Mouse (Mus musculus) ES-E14 (cell line): ENCODE data around the gene Pck2. TPM values are rescaled to one million over a fixed set of nuclear protein-coding genes. Genes with fewer than 3 reads are reported as not detected.

Experiments used
- DNase-seq: peaks from one replicate; pipeline ENCODE4 v3.0.0-alpha.2; 2013; ENCODE audit warnings: low read depth, low spot score
- H3K27ac ChIP-seq: 2 replicates; pipeline ENCODE4 v1.5.1; 2012; ENCODE audit warnings: low read depth, mild to moderate bottlenecking, low read length, moderate library complexity, mixed read lengths; ENCODE audit not compliant: poor library complexity, insufficient read depth, severe bottlenecking
- H3K36me3 ChIP-seq: 2 replicates; pipeline ENCODE4 v1.6.1; 2012; ENCODE audit warnings: mild to moderate bottlenecking, low read length, moderate library complexity, mixed read lengths; ENCODE audit not compliant: control insufficient read depth, poor library complexity, insufficient read depth, severe bottlenecking
- H3K4me1 ChIP-seq, 2 experiments: fragments of 150-350 bp in 1 of 2; sonication (generic) in 1 of 2; 2 replicates each; pipeline ENCODE4 v1.6.1; 2012; ENCODE audit warnings: low read length in 2 of 2, mild to moderate bottlenecking in 1 of 2, mixed read lengths in 1 of 2; ENCODE audit not compliant: control insufficient read depth in 2 of 2, insufficient read depth in 2 of 2, poor library complexity in 1 of 2
- H3K4me3 ChIP-seq, 2 experiments: fragments of 150-350 bp in 1 of 2; sonication (generic) in 1 of 2; 2 replicates each; pipeline ENCODE4 v1.5.1; 2012; ENCODE audit warnings: low read length in 2 of 2, low read depth in 1 of 2, mild to moderate bottlenecking in 1 of 2, mixed read lengths in 1 of 2; ENCODE audit not compliant: insufficient read depth in 1 of 2, poor library complexity in 1 of 2, severe bottlenecking in 1 of 2
- H3K9ac ChIP-seq: 2 replicates; pipeline ENCODE4 v1.6.1; 2012; ENCODE audit warnings: low read depth, mild to moderate bottlenecking, low read length, mixed read lengths; ENCODE audit not compliant: poor library complexity, insufficient read depth, severe bottlenecking
- H3K9me3 ChIP-seq: fragments of 150-350 bp; sonication (generic); 2 replicates; pipeline ENCODE4 v1.6.1; 2012; ENCODE audit warnings: low read depth, mild to moderate bottlenecking, low read length; ENCODE audit not compliant: control insufficient read depth, insufficient read depth
- CHD2 ChIP-seq: IDR thresholded peaks from 2 replicates; pipeline ENCODE4 v1.6.1; 2014; ENCODE audit warnings: mild to moderate bottlenecking, low read depth, low read length, inconsistent platforms
- HCFC1 ChIP-seq: IDR thresholded peaks from 2 replicates; pipeline ENCODE4 v1.6.1; 2012; ENCODE audit warnings: low read length, inconsistent platforms, borderline replicate concordance; ENCODE audit not compliant: insufficient read depth
- MAFK ChIP-seq: IDR thresholded peaks from 2 replicates; pipeline ENCODE4 v1.6.1; 2014; ENCODE audit warnings: mild to moderate bottlenecking, low read depth, low read length, inconsistent platforms; ENCODE audit not compliant: insufficient read depth
- ZC3H11A ChIP-seq: IDR thresholded peaks from 2 replicates; pipeline ENCODE4 v1.6.1; 2012; ENCODE audit warnings: low read depth, mild to moderate bottlenecking, inconsistent platforms, low read length, borderline replicate concordance
- ZNF384 ChIP-seq: IDR thresholded peaks from 2 replicates; pipeline ENCODE4 v1.6.1; 2012; ENCODE audit warnings: low read depth, low read length, inconsistent platforms
- in situ Hi-C, 2 experiments: fragments of 600-800 bp; cut with MboI; formaldehyde crosslinking; loops; one replicate each; pipeline ENCODE4 v1.15.1; 2025; ENCODE audit warnings: low sequenced_read_pairs in 2 of 2, inconsistent platforms in 1 of 2; ENCODE audit not compliant: unreplicated experiment in 2 of 2
- total RNA-seq: library from RNA; depleted of rRNA; stranded (reverse); fragments of 300-350 nt; gene quantifications from 2 replicates; pipeline ENCODE4 v1.2.3, GENCODE M21; 2012

The Pck2 gene
- total RNA-seq, 1 experiment = 28.5 TPM

- peaks cover 0 to 18% of the 10 kb centered on the region in 2 experiments; a peak in 1 of 4 replicates for H3K4me1 ChIP-seq
- TF ChIP-seq MAFK = no peak
- no peak for TF ChIP-seq ZC3H11A
- TF ChIP-seq HCFC1 = no peak
- no peak for TF ChIP-seq CHD2
- TF ChIP-seq ZNF384 = no peak
- no peak overlapping the region for H3K4me3 ChIP-seq
- H3K9ac ChIP-seq = no peak overlapping the region
- no peaks in the 10 kb centered on the region for H3K9me3 ChIP-seq
- no peak for DNase-seq
- in situ Hi-C loops = no loop called here
- H3K36me3 ChIP-seq = no peaks in the 10 kb centered on the region
- H3K27ac ChIP-seq = no peak overlapping the region
Observed at GRCm38 (mm10) chr14:55495509-55496240, 44.4 kb upstream of the Pck2 start.

- Histone ChIP-seq H3K9me3 (no peaks in the 10 kb centered on the region), H3K4me3 (no peak overlapping the region), H3K36me3 (no peaks in the 10 kb centered on the region), H3K4me1 (peaks cover 0 to 15% of the 10 kb centered on the region in 2 experiments; a peak in 1 of 4 replicates), H3K27ac (no peak overlapping the region), H3K9ac (no peak overlapping the region)
- DNase-seq = no peak
- TF ChIP-seq MAFK (no peak), ZNF384 (no peak), CHD2 (no peak), ZC3H11A (no peak), HCFC1 (no peak)
- in situ Hi-C loops = no loop called here
Observed at GRCm38 (mm10) chr14:55496761-55497448, 43.2 kb upstream of the Pck2 start.

GRCm38 (mm10) chr14:55497449-55497821 lies 42.6 kb upstream of the Pck2 start:
- Histone ChIP-seq H3K36me3 (no peaks in the 10 kb centered on the region), H3K27ac (no peak overlapping the region), H3K4me1 (peaks cover 0 to 11% of the 10 kb centered on the region in 2 experiments; a peak in 1 of 4 replicates), H3K9me3 (no peaks in the 10 kb centered on the region), H3K9ac (no peak overlapping the region), H3K4me3 (no peak overlapping the region)
- in situ Hi-C loops = no loop called here
- DNase-seq = peak; percentile 90
- no peak for TF ChIP-seq CHD2
- no peak for TF ChIP-seq HCFC1
- TF ChIP-seq ZNF384 = no peak
- no peak for TF ChIP-seq MAFK
- TF ChIP-seq ZC3H11A = peak; percentile 91

GRCm38 (mm10) chr14:55505612-55506011 lies 34.5 kb upstream of the Pck2 start:
- no peak for TF ChIP-seq HCFC1
- TF ChIP-seq CHD2 = no peak
- no peak for TF ChIP-seq MAFK
- TF ChIP-seq ZC3H11A = no peak
- no peak for TF ChIP-seq ZNF384
- H3K9ac ChIP-seq = no peak overlapping the region
- H3K4me3 ChIP-seq = no peak overlapping the region
- no peak for DNase-seq
- no peaks in the 10 kb centered on the region for H3K36me3 ChIP-seq
- H3K9me3 ChIP-seq = no peaks in the 10 kb centered on the region
- no peak overlapping the region for H3K27ac ChIP-seq
- peaks cover 0 to 4% of the 10 kb centered on the region in 2 experiments; a peak in 1 of 4 replicates for H3K4me1 ChIP-seq
- in situ Hi-C loops = no loop called here
